Mouse (Mus musculus): ENCODE data around the gene Abhd17b.
"Not testable (repeated sequence)": the region's sequence is repeated elsewhere in the genome, so short reads cannot be mapped to it uniquely, and the experiment has no call there.

The Abhd17b gene

DNA sequence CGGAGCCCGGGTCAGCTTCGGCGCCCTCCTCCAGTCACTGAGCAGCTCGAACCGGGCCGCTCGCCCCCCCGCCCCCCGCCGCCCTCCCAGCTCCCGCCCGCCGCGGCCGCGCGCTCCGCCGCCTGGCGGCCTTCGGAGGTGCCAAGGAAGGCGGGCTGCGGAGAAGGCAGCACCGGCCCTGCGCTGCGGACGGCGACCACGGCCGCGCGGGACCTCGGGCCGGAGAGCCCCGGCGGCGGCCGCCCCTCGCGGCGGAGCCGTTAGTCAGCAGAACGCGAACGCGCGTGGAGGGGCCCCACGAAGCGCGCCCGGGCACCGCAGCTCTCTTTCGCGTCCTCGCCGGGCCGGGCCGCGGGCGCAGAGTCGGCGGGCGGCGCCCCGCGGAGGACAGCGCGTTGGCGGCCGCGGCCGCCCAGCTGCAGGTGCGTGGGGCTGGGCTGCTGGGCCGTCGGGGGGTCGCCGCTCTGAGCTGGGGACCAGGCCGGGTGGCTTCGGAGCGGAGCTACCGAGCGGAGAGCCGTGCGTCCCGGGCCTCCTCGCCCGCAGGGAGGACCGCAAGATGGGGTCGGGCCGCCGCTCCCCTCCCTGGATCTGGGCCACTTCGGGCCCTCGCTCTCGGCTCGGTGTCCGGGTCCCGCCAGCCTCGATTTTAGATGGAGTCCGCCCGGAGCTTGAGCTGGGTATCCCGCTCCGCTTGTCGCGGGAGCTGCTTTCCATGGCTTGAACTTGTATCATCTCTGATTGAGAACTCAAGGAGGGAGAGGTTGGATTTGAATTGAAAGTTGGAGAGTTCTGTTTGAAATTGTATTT is at the start of gene Abhd17b:
Abhd17b (plus strand) TSS at position 14 of the 810 bp plus-strand sequence.
- in situ Hi-C loops (cut with MboI, MseI) = loop anchor here in 1 of 2 experiments (10.0 kb wide), 1 partner anchor 49 kb away; no protein-coding TSS in a partner anchor

DNA sequence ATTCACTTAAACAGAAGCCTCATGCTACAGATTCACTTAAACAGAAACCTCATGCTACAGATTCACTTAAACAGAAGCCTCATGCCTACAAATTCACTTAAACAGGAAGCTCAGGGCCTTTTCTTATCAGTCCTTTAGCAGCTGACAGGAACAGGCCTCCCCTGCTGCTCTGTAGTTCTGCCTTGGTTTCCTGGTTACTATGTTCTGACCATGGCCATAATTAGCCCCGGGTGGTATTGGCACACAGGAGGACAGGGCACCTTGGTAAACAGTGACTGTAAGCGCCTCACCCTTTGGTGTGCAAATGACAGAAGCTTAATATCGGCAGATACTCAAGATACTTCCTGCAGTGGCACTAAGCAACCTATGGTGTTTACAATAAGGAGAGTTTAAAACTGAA is 49.1 kb upstream of the Abhd17b start:
- in situ Hi-C loops (cut with MboI, MseI) = loop anchor here in 1 of 2 experiments (10.0 kb wide), 2 partner anchors 51 to 131 kb away; partner anchors contain the start of genes 1110059E24Rik and Abhd17b

DNA sequence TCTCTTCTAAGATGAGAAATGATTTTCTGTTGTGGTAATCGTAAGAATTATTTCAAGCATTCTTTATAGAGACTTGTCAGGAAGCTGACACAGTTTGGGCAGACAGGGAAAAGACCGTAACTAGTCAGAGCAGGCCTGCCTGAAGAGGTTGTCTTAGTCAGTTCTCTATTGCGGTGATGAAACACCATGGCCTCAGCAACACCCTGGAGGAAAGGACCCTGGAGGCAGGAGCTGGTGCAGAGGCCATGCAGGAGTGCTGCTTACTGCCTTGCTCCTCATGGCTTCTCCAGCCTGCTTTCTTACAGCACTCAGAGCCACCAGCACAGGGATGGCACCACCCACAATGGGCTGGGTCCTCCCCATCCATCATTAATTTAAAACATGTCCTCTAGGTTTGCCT is 47.7 kb upstream of the Abhd17b start:
- in situ Hi-C loops (cut with MboI, MseI) = loop anchor here in 1 of 2 experiments (10.0 kb wide), 2 partner anchors 50 to 130 kb away; partner anchors contain the start of genes 1110059E24Rik and Abhd17b

DNA sequence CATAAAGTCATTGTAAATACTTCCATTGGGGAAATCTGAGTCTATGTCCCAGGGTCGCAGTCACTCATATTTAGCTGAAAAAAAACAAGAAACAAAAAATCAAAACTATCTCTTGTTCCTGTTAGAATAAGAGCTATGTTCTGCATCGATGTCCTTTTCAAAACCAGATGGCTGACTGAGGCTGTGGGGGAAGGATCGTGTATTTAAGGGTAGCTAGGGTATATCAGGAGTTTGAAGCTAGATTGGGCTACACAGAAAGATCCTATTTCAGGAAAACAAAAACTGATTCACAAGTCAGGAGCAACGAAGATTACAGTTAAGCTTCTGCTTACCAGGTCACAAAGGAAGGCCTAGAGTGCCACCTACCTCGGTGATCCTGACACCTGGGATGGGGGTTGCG is 42.7 kb upstream of the Abhd17b start:
- in situ Hi-C loops (cut with MboI, MseI) = no loop called here

DNA sequence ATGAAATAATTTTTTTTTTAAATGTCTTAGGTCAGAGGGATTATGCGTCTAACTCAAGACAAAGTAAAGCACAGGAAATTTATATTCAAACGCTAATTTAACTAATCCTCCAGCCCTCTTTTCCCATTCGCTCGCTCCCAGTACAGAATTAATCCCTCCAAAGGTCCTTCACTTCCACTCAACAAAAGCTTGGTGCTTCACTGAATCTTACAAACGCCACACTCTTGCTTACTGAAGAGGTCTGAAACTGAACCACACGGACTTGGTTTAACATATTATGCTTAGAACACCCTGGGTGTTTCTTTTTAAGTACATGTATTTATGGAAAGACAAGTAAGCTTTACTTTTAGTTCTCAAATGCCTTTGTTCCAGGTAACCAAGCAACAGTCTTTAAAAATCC is 41.7 kb upstream of the Abhd17b start:
- in situ Hi-C loops (cut with MboI, MseI) = no loop called here

DNA sequence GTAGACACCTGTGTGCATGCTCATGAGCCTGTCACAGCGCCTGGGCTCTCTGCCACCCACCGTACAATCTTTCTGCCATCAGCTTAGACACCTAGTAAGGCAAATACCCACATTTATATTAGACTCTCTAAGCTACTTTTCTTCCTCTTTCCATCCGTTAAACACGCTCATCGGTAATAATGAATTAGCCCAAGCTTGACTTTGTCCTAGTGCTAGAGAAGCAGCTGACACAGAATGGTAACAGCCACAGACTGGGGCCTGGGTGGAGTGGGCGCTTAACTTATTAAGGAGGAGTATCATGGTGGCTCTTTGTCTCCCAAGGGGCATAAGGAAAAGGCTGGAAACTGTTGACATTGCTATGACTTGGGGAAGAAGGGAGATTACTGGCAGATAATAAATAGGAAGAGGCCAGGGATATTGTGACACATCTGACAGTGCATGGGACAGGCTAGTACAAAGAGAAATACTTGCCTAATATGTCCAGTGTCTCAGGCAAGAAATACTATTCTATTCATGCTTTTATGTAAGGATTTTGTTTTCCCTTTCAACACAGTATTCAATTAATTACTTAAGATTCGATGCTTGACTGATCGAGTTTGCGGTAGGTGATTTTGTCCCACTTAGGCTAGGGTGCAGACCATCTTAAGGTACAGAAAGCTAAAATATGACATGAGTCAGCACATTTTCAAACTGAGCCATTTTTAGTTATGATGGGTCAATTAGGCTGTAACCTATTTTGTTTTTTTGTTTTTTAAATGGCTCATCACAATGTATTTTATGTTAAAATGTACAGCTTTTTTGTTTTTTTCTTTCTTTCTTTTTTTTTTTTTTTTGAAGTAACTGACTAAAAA is 41.0 kb upstream of the Abhd17b start:
- in situ Hi-C loops (cut with MboI, MseI) = no loop called here

DNA sequence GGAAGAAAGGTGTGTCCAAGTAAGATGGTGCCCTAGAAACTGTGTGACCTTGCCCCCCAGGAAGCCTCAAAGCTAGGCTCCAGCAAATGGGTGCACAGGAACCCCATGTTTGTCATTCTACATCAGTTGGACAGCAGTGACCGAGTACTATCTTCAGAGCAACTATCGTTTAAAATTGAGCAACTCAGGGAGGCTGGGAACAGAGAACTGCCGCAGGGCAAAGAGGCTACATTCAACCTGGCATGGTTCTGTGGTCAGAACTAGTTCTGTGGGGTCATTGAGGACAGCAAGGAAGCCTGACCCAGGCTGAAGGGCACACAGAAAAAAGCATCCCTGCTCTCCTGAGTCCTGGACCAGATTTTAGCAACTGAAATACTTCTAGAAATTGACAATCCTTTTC is 37.2 kb upstream of the Abhd17b start:
- in situ Hi-C loops (cut with MboI, MseI) = no loop called here

DNA sequence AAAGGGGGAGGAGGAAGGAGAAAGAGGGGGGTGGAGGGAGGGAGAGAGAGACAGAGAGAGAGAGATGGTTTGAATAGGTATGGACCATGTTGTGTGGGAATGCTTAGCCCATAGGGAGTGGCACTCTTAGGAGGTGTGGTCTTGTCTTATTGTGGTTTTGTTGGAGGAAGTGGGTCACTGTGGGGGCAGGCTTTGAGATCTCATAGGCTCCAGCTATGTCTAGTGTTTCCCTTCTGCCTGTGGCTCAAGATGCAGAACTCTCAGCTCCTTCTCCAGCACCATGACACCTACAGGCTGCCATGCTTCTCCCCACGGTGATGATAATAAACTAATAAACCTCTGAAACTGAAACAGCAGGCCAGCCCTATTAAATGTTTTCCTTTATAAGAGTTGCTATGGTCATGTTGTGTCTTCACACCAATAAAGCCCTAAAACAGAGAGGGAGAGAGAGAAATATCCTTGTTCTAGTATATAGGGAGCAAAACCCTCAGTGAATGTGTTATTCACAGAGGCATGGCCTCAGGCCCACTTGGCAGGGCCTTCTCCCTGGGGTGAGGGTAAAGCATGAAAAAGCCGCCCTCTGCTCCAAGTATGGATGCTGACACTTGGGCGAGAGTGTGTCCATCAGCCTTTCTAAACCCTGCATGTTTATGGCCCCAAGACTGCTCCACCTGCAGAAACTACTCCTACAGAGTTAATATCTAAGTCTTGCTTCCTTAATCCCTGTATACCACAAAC is 29.4 kb upstream of the Abhd17b start:
- in situ Hi-C loops (cut with MboI, MseI) = no loop called here

DNA sequence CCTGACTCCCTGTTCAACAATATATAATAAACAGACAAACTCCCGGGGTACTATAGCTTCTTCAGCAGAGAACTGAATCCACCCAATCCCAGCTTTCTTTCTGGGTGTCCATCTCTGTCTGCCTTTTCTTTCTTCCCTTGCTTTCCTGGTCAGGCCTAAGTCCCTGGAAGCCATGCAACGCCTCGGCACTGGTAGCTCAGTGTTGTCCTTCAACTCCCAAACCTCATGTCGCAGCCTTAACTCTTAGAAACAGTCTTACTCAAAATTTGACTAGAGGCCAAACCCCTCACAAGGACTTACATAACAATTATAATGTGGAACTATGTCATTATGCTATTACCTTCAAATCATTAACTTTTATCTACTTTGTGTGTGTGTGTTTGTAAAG is 28.8 kb upstream of the Abhd17b start:
- in situ Hi-C loops (cut with MboI, MseI) = no loop called here

DNA sequence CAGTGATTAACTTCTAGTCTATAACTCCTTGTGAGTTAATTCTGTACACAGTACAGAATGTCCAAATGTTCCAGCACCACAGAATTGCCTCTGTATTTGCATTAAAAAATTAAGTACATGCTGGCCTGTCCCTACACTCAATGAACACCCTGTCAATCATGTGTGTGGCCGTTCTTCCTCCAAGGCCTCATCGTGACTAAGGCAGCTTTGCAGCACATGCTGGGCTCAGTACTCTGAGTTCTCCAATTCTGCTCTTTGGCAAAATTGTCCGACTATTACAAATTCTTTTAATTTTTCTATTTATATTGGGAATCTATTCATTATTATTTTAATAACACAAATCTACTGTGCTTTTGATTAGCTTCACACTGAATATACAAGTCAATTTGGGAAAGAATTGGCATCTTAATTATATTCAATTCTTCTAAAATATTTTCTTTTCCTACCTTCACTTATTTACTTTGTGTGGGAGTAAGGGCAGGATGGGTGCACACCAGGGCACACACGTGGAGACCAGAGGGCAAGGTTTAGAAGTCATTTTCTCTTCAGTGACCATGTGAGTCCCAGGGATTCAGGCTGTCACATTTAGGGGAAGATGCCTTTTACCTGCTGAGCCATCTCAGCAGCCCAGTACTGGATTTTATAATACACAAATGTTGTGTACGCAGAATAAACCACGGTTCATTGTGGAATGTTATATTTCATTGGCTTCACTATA is 26.6 kb upstream of the Abhd17b start:
- in situ Hi-C loops (cut with MboI, MseI) = no loop called here

DNA sequence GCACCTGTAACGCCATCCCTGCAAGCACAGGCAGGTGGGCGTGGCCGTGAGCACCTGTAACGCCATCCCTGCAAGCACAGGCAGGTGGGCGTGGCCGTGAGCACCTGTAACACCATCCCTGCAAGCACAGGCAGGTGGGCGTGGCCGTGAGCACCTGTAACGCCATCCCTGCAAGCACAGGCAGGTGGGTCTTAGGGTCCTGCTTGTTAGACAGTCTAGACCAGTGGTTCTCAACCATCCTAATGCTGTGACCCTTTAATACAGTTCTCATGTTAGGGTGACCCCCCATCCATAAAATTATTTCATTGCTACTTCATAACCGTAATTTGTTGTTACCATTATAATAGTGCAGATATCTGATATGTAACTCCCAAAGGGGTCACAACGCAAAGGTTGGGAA is 24.5 kb upstream of the Abhd17b start:
- in situ Hi-C loops (cut with MboI, MseI) = not testable (repeated sequence)

DNA sequence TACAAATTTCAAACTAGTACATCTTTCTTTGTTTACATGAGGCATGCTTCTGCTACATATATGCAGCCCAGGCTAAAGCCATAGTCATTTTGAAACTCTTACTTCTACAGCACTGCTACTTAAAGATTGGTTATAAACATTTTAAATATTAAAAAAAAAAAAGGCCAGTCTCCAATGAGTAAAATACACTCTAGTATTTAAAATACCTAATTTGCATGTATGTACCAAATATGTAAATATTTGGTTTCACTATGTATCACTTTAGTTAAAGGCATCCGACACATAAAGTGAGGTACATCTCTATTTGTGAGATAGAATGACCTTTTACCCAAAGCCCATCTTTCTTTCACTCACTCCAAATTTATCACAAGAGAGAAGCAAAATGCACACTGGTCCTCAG is 24.0 kb upstream of the Abhd17b start:
- in situ Hi-C loops (cut with MboI, MseI) = no loop called here

DNA sequence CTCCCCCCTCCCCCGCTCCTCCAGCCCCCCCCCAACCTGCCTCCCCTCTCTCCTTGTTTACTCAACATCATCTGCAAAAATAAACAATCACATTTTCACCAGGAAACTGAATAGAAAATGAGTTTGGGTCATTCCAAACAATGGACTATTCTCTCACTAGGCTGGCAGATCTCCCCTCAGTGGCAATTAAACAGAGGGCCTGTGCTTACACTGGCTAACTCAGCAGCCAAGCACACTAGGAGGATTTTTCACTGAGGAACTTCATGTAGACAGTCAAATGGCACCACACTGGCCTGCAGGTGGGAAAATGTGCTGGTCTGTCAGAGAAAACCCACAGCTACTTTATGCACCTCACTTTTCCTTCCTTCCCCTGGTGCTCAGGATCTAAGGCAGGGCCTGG is 23.5 kb upstream of the Abhd17b start:
- in situ Hi-C loops (cut with MboI, MseI) = no loop called here

DNA sequence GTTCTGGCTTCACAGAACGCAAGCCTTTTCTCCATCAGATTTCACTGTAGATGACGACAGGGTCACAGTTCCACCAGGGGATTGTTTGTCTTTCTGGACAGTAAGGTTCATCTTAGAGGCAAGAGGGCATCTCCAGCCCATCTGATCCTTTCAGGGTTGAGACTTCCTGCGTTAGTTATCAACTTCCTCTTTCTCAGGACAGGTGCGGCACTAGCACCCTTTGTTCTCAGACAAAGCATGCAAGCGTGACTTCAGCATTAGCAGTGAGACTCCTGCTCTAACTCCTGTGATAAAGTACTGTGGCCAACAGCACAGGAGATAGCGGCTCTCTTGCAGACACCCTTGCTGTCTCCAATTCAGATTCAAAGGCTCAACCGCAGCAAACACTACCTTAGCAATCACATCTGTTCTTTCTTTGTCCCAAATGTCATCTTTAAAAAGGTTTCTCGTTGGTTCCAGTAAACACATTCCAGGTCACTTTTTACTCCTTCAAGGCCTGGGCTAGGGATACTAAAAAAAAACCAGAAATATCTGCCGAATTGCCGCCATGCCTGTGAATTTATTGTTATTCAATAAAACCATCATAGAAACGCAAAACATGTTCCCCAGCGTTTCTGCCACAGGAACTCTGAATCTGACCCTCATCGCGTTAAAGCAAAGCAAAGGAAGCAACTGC is 22.2 kb upstream of the Abhd17b start:
- in situ Hi-C loops (cut with MboI, MseI) = loop anchor here in 1 of 2 experiments (10.0 kb wide), 1 partner anchor 964 kb away; no protein-coding TSS in a partner anchor

DNA sequence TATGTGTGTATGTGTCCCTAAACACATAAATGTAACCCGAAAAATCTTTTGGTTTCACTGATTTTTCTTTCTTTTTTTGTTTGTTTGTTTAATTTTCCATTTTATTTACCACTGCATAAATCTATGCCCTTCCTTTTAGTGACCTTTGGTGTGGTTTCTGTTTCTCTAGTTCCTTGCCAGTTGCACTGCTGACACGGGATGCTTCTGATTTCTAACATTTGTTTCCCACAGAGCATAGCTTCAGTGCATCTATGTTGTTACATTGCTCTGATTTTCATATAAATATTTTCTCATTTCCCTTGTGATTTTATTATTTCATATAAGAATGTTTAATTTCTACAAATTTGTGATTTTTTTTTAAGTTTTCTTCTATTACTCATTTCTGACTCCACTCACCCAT is 17.6 kb upstream of the Abhd17b start:
- in situ Hi-C loops (cut with MboI, MseI) = loop anchor here in 1 of 2 experiments (10.0 kb wide), 1 partner anchor 959 kb away; no protein-coding TSS in a partner anchor

DNA sequence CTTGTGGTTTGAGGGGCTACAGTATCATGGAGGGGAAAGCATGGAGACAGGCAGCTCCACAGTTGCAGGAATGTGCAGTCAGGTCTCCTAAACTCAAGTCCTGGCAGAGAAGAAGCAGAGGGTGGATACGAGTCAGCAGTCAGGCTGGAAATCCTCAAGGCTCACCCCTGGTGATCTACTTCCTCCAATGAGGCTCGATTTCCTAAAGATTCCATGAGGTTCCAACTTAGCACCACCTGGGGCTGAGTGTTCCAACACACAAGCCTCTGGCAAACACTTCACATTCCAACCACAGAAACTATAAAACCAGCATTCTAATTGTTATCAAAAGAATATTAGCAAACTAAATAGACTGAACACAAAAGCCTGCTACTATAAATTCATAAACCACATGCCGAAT is 16.1 kb upstream of the Abhd17b start:
- in situ Hi-C loops (cut with MboI, MseI) = loop anchor here in 1 of 2 experiments (10.0 kb wide), 1 partner anchor 958 kb away; no protein-coding TSS in a partner anchor

DNA sequence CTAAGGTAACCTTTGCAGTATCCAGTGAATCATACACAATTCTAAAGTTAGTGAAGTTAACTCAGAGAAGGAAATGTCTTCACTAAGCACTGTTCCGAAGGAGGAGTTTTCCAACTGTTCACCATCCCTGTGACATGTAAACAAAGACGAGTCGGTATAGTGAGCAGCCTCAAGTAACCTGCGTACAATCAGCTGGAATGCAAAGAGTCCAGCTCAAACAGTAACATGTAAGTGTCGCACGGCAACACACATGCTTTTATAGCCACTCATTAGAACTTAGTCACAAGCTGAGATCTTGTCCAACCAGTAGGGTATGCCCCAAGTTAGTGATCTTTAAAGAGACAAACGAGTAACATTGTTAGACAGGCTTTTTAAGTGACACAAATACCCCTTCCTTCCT is 15.3 kb upstream of the Abhd17b start:
- in situ Hi-C loops (cut with MboI, MseI) = loop anchor here in 1 of 2 experiments (10.0 kb wide), 1 partner anchor 957 kb away; no protein-coding TSS in a partner anchor

DNA sequence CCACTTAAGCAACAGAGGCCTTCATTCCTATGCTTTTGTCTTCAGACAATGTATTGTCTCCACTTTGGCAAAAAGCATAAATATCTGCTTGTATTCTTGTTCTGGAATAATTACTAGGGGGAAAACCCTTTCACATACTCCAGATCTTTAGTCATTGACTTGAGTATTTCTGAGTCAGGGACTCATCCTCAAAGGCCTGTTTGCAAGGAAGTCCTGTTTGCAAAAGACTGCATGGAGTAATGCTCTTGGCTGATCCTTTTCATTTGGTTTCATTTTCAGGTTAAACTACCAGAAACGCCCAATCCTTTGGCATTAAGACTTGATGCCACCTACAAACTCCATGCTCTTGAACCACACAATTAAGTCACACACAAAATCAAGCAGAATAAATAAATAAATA is 9.1 kb upstream of the Abhd17b start:
- in situ Hi-C loops (cut with MboI, MseI) = loop anchor here in 1 of 2 experiments (10.0 kb wide), 1 partner anchor 369 kb away; the partner anchor contains the start of gene Zfand5

DNA sequence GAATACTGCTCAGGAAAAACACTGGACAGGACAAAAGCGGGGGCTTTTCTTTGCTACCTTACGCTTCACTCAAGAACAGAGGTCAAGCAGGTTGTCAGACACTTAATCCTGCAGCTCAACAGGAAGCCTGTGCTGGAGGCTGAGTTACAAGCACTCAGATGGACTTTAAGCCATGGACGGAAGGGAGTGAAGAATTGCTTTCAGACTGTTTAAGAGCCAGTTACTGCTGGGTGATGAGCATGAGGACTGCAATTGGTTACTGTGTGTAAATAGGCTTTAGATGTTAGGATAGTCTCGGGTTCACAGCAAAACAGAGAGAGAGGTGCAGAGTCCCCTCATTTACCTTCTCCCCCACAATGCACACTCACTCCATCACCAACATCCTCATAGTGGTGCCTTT is 7.7 kb upstream of the Abhd17b start:
- in situ Hi-C loops (cut with MboI, MseI) = loop anchor here (5.0 to 10.0 kb wide), 2 partner anchors 72 to 370 kb away; partner anchors contain the start of gene Zfand5 (in 1 of the 2)

DNA sequence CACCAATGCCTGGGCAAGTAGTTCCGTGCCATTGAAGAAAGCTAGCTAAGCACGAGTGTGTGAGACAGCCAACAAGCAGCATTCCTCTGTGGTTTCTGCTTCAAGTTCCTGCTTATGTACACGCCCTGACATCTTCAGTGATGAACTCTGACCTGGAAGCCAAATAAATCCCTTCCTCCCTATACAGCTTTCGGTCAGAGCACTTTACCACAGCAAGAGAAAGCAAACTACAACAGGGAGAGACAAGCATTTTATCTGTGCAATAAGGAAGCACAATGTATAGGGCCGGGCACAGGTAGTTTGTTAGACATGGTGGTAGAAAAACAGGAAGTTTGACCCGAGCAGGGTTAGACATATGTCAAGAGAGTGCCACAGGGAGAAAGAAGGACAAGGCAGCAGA is 6.8 kb upstream of the Abhd17b start:
- in situ Hi-C loops (cut with MboI, MseI) = loop anchor here (5.0 to 10.0 kb wide), 2 partner anchors 71 to 371 kb away; partner anchors contain the start of gene Zfand5 (in 1 of the 2)
